Mouse (Mus musculus) megakaryocyte, adult 5-6 weeks (primary cell): ENCODE results near the gene Zfp697. TPM values are rescaled to one million over a fixed set of nuclear protein-coding genes. Genes with fewer than 3 reads are reported as not detected.

Experiments
- ATAC-seq: 2 replicates; pipeline ENCODE4 v1.8.0; 2016; ENCODE audit warnings: mild to moderate bottlenecking, inconsistent platforms; ENCODE audit not compliant: poor library complexity, severe bottlenecking
- total RNA-seq, 2 experiments: library from RNA; stranded (forward) in 1 of 2; stranded (reverse) in 1 of 2; fragments of 153-499, 151-499 nt in 1 of 2; fragments of 221-1000, 200-1000 nt in 1 of 2; gene quantifications; 2 replicates each; pipeline versions ENCODE4 v1.2.3 to v1.2.4; 2015 to 2017

Gene Zfp697
- 0.14 and 0.47 TPM in 2 replicates for total RNA-seq (2015)
- 0.53 TPM in 1 of 2 replicates, not detected in the other for total RNA-seq (2017)

- peak; percentile 27; the same call in 1 of the 2 replicates for ATAC-seq
Observed at GRCm38 (mm10) chr3:98382246-98382939, at the start of gene Zfp697. Zfp697 (plus strand) TSS chr3:98382461.

DNA sequence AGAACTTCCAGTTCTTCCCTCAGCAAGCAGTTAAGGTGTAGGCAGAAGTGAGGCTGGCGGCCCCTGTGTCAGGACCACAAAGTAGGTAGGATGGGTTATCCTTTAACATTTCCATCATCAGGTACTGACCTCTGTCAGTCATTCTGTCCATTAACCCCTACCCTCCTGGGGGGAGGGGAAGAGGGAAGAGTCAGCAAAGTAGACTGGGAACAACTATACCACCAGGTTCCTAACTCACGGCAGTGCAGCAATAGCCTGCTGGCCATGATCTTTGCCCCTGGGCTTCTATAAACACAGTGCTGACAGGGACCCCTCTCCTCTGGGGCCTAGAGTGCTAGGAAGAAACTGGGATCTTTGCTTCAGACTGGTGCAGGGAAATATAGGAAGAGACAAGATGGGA is 48.3 kb upstream of the Zfp697 start:
- no peak for ATAC-seq

- no peak for ATAC-seq
Observed at GRCm38 (mm10) chr3:98335331-98335730, 46.9 kb upstream of the Zfp697 start.

DNA sequence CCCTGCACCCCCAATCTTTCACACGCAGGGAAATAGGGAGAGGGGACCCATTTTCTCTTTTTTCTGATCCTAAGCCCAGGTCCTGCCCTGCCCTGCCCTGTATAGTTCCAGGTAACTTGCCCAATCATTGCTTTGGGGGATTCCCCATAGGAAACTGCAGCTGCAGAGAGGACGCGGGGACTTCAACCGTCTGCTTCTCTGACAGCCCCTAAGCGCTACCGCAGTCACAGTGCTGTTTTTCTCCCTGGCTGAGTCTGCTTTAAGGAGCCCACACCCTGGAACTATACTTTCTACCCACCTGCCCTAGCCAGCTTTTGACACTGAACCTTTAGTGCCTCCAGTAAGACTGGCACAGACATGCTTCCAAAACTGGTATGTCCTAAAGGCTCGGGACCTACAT is 46.4 kb upstream of the Zfp697 start:
- ATAC-seq = no peak

DNA sequence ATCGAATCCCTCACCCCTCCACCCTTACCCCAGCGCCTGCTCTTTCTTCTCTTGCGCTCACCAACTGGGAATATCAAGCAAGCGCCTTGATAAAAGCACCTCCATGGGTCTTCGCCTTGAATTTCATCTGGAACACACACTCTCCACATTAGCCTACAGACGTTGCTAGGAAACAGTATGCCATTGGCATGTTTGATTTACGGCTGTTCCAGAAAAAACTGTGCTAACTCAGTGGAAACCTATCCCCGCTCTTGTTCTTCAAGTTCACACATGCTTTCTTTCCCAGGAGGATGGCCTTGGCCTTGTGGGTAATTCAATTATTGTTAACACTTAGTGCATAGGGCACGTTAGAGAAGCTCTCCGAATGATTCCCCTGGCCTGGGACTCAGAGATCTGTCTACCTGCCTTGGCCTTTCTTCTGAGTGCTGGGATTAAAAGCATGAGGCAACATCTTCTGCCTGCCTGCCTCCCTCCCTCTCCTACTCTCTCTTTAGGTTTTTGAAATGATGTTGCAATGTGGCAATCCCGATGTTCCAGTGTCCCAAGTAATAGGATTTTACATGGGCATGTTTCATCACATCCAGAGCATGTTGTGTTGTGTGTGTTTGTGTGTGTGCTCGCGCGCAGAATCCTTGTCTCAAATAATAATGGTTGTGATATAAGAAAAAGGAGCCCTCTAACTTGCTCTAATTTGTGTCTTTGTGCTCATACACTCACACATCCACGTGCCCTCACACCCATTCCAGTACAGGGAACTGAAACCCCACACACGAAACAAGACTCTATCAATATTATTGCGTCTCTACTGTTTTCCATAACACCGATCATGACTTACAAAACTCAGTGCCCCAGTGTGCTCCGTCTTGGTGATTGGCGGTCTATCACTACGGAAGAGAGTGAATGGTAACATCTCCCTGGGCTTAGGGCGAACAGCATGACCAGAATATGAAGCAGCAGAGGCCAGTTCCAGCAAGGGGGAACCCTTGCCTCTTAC is 45.3 kb upstream of the Zfp697 start:
- ATAC-seq = peak; percentile 54

- peak; percentile 35; the same call in 1 of the 2 replicates for ATAC-seq
Observed at GRCm38 (mm10) chr3:98338584-98339041, 43.6 kb upstream of the Zfp697 start.

GRCm38 (mm10) chr3:98339097-98339705 is 43.1 kb upstream of the Zfp697 start:
- peak; percentile 19 for ATAC-seq

DNA sequence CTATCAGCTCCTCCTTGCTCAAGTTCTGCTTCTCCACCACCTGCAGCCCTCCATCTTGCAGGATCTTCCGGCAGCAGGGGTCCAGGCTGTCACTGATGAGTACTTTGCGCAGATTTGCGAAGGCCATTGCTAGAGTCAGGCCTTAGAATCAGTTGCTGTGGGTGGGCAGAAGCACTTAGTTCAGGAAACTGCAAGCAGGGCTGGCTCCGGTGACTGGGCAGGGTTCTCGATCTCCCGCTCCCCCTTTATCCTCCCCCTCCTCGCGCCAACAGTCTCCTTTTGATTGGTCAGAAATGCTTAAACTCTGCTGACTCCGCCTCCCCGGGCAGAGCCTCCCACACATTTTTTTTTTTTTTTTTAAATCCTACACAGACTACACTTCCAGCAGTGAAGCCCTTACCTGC is 42.6 kb upstream of the Zfp697 start, which contains the start of gene Phgdh:
TSS of gene Phgdh (minus strand) at position 285 of the 404 bp plus-strand sequence.
- peak; percentile 55 for ATAC-seq

DNA sequence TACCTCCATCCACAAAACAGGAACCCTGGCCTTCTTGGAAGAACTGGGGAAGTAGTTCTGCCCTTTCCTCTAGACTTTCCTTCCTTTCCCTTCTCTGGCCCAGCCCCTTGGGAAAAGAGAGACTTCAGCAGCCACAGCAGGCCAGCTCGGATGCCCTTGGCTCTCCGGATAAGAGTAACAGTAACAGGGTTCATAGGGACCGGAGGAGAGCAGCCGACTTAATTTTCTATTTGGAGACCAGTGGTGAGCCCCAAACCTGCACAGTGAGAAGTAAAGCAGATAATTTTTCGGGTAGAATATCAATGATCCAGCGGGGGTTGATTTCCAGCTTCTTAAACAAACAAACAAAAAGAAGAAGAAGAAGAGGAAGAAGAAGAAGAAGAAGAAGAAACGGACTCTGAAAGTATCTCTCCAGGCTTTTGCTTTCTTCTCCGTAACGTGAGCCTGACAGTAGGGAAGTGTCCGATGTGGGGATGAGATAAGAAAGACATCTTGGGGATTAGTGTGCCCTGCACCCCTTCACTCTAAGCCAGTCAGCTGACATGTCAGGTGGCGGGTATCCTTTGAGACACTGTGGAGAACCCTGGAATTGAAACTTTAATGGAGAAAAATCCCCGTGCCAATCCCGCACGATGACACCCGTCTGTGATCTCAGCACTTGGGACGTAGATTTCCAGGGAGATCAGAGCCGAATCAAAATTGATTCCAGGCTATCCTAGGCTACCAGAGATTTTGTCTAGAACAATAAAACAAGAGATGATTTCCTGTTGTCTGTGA is 41.3 kb upstream of the Zfp697 start:
- no peak for ATAC-seq

DNA sequence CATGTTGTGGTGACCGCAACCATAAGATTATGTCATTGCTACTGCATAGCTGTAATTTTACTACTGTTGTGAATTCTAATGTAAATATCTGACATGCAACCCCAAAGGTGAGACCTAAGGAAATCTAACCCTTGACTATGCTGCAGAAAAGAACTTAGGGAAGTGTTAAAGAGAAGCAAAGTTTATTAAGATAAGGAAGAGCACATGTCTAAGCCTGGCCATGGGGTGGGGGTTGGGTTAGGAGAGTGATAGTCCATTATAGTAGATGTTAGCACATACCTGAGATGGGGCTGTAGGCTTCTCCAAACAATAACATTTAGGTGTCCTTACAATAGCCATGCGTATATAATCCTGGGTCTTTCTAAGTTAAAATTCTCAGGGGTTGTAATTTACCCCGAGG is 39.0 kb upstream of the Zfp697 start:
- no peak for ATAC-seq

- peak; percentile 96 for ATAC-seq
Observed at GRCm38 (mm10) chr3:98348106-98348505, 34.2 kb upstream of the Zfp697 start.

DNA sequence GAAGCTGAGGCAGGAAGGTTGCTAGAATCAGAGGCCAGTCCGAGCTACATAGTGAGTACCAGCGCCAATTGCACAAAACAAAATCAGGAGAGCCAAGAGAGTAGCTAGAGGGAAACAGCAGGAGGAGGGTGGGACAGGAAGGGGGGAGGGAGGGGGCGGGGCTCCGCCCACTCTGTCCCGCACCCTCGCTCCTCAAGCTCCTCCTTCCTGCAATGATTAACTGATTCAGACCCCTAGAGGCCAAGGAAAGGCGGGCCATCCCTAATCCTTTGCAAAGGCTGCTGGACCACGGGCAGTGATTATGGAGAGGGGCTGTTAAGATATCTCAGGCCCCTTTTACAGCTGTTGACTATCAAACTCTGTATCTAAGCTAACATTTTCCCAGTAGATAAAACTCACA is 33.6 kb upstream of the Zfp697 start:
- ATAC-seq = no peak

GRCm38 (mm10) chr3:98353892-98354291 is 28.4 kb upstream of the Zfp697 start:
- no peak for ATAC-seq

- no peak for ATAC-seq
Observed at GRCm38 (mm10) chr3:98355344-98356025, 26.8 kb upstream of the Zfp697 start.

GRCm38 (mm10) chr3:98356026-98356365 is 26.3 kb upstream of the Zfp697 start:
- no peak for ATAC-seq

- no peak for ATAC-seq
Observed at GRCm38 (mm10) chr3:98356632-98357370, 25.5 kb upstream of the Zfp697 start.

- ATAC-seq = peak; percentile 59; the same call in 1 of the 2 replicates
Observed at GRCm38 (mm10) chr3:98362753-98363152, 19.5 kb upstream of the Zfp697 start.

- ATAC-seq = no peak
Observed at GRCm38 (mm10) chr3:98366086-98366485, 16.2 kb upstream of the Zfp697 start.

- no peak for ATAC-seq
Observed at GRCm38 (mm10) chr3:98366823-98367222, 15.4 kb upstream of the Zfp697 start.
